In genomic region chr1:155158970-155159484, GRCm38 (mm10) we compare ENCODE assay signal across 8 mouse cellular contexts. TPM values are rescaled to one million over a fixed set of nuclear protein-coding genes. Genes with fewer than 3 reads are reported as not detected.
DNase-seq lines count a peak whose midpoint lies in the region; ATAC-seq and TF ChIP-seq lines count a peak whose summit lies in the region.

No protein-coding gene starts in this region.

- peak overlapping the region; percentile 90 for H3K9ac ChIP-seq in heart, embryonic 11.5 days (ENCODE audit: low read depth, low read length)
- peak overlapping the region; percentile 91 for H3K9ac ChIP-seq in kidney, postnatal 0 days (ENCODE audit: low read depth, low read length)

- whole genome bisulfite sequencing in heart, embryonic 11.5 days (ENCODE audit: insufficient replicate concordance) = 0% methylated on average over 40 of the region's 46 CpGs
- 0% methylated on average over 46 of the region's 46 CpGs for WGBS in kidney, postnatal 0 days
- under 1% methylated on average over 45 of the region's 46 CpGs for WGBS in olfactory bulb, adult 2 months

- TF ChIP-seq POLR2A in olfactory bulb, adult 2 months (IDR thresholded peaks at IDR 0.05; ENCODE audit: insufficient read depth, low read depth, low read length) = no peak

- peak; percentile 61 to 65 for DNase-seq in B cell, adult 2 months
- DNase-seq in NIH3T3 (ENCODE audit: low read depth) = peak; percentile 71
- peak; percentile 70 for DNase-seq in embryo, embryonic 11 days
- DNase-seq in kidney, postnatal 0 days (ENCODE audit: low spot score) = peak; percentile 70
- DNase-seq in lung, adult 18-20 months = peak; percentile 51 to 64
- peak; percentile 78 for DNase-seq in thymus, postnatal 4 days

- peak; percentile 75 for ATAC-seq in heart, embryonic 11.5 days (replicated peaks; ENCODE audit: insufficient number of reproducible peaks, low FRiP score, low TSS enrichment)
- ATAC-seq in kidney, postnatal 0 days (replicated peaks; ENCODE audit: low FRiP score, low read depth) = peak; percentile 69

- H3K36me3 ChIP-seq in heart, embryonic 11.5 days (ENCODE audit: control insufficient read depth, insufficient read depth, low read length) = no peaks in the 10 kb centered on the region
- no peaks in the 10 kb centered on the region for H3K36me3 ChIP-seq in kidney, postnatal 0 days (ENCODE audit: insufficient read depth, low read length)

- peak overlapping the region; percentile 96 for H3K4me3 ChIP-seq in heart, embryonic 11.5 days (ENCODE audit: low read depth, low read length)
- H3K4me3 ChIP-seq in kidney, postnatal 0 days (replicated peaks; ENCODE audit: low read depth, low read length) = peak overlapping the region; percentile 97
- H3K4me3 ChIP-seq in olfactory bulb, adult 2 months (ENCODE audit: insufficient read depth, low read depth, low read length) = peak overlapping the region; percentile 86

- peak overlapping the region; percentile 87 for H3K27ac ChIP-seq in heart, embryonic 11.5 days (ENCODE audit: low read depth, low read length)
- H3K27ac ChIP-seq in kidney, postnatal 0 days = peak overlapping the region; percentile 94
- peak overlapping the region; percentile 32; the same call in 1 of the 2 replicates for H3K27ac ChIP-seq in olfactory bulb, adult 2 months (ENCODE audit: insufficient read depth, low read depth, low read length)

- peak overlapping the region; percentile 82 for H3K4me2 ChIP-seq in heart, embryonic 11.5 days
- H3K4me2 ChIP-seq in kidney, postnatal 0 days (ENCODE audit: low read length) = peak overlapping the region; percentile 75

- H3K4me1 ChIP-seq in heart, embryonic 11.5 days (ENCODE audit: control insufficient read depth, insufficient read depth, low read length) = peaks cover 13% of the 10 kb centered on the region
- H3K4me1 ChIP-seq in kidney, postnatal 0 days (replicated peaks; ENCODE audit: insufficient read depth, low read length) = no peaks in the 10 kb centered on the region
- peaks cover 7% of the 10 kb centered on the region for H3K4me1 ChIP-seq in olfactory bulb, adult 2 months (ENCODE audit: control insufficient read depth, insufficient read depth, low read length)

- TF ChIP-seq CTCF in kidney, postnatal 0 days (IDR thresholded peaks at IDR 0.05; ENCODE audit: low read depth) = peak; percentile 27; the same call in 1 of the 2 replicates
- TF ChIP-seq CTCF in olfactory bulb, adult 2 months (IDR thresholded peaks at IDR 0.05; ENCODE audit: insufficient read depth, low read depth, low read length) = no peak

- no peaks in the 10 kb centered on the region for H3K9me3 ChIP-seq in heart, embryonic 11.5 days (replicated peaks; ENCODE audit: control insufficient read depth, low read length)
- H3K9me3 ChIP-seq in kidney, postnatal 0 days (replicated peaks; ENCODE audit: low read length) = no peaks in the 10 kb centered on the region

- H3K27me3 ChIP-seq in heart, embryonic 11.5 days (ENCODE audit: control insufficient read depth, insufficient read depth, low read length) = no peaks in the 10 kb centered on the region
- H3K27me3 ChIP-seq in kidney, postnatal 0 days (ENCODE audit: insufficient read depth, low read length) = no peaks in the 10 kb centered on the region

RNA-seq across cellular contexts. Expression of gene Stx6, which starts 0.5 kb away (rescaled TPM):
- polyA plus RNA-seq in heart, embryonic 11.5 days (2014; fragmentation: Nextera tagmentation; extraction: Ambion mirVana) = 62.1 and 62.8 TPM in 2 replicates
- polyA plus RNA-seq in kidney, postnatal 0 days (2015; fragmentation: Nextera tagmentation; extraction: Ambion mirVana) = 57.1 and 59.9 TPM in 2 replicates
- polyA plus RNA-seq in olfactory bulb, adult 2 months (2012; ENCODE audit: insufficient read depth, insufficient read length, low replicate concordance, missing spikeins) = not detected in 2 replicates

RNA-seq across cellular contexts. Expression of gene Mr1, which starts 12.4 kb away (rescaled TPM):
- polyA plus RNA-seq in heart, embryonic 11.5 days (2014; fragmentation: Nextera tagmentation; extraction: Ambion mirVana) = 2.3 and 3.8 TPM in 2 replicates
- polyA plus RNA-seq in kidney, postnatal 0 days (2015; fragmentation: Nextera tagmentation; extraction: Ambion mirVana) = 7.4 and 7.9 TPM in 2 replicates
- not detected in 2 replicates for polyA plus RNA-seq in olfactory bulb, adult 2 months (2012; ENCODE audit: insufficient read depth, insufficient read length, low replicate concordance, missing spikeins)

RNA-seq across cellular contexts. Expression of gene Ier5, which starts 59.6 kb away (rescaled TPM):
- polyA plus RNA-seq in heart, embryonic 11.5 days (2014; fragmentation: Nextera tagmentation; extraction: Ambion mirVana) = 7.3 and 7.7 TPM in 2 replicates
- polyA plus RNA-seq in kidney, postnatal 0 days (2015; fragmentation: Nextera tagmentation; extraction: Ambion mirVana) = 8.0 and 11.4 TPM in 2 replicates
- polyA plus RNA-seq in olfactory bulb, adult 2 months (2012; ENCODE audit: insufficient read depth, insufficient read length, low replicate concordance, missing spikeins) = not detected in 2 replicates

Comparison
In these comparisons a context has a peak if more than half of its experiments do, and no peak if none do; other contexts are left out.
1. Peak in every context shown above with its lines: DNase-seq, ATAC-seq, H3K4me3 ChIP-seq and H3K27ac ChIP-seq.
2. H3K27ac ChIP-seq: peak in every context shown above with its lines; median percentile 94 in kidney, postnatal 0 days; 87 in heart, embryonic 11.5 days; 32 in olfactory bulb, adult 2 months.